Mouse (Mus musculus): ENCODE measurements around the gene Zfp609. TPM values are rescaled to one million over a fixed set of nuclear protein-coding genes. Genes with fewer than 3 reads are reported as not detected.
"Not testable (repeated sequence)": the region's sequence is repeated elsewhere in the genome, so short reads cannot be mapped to it uniquely, and the experiment has no call there.

Gene Zfp609
- total RNA-seq, 1 experiment from 2014 or later: 11.9 TPM

DNA sequence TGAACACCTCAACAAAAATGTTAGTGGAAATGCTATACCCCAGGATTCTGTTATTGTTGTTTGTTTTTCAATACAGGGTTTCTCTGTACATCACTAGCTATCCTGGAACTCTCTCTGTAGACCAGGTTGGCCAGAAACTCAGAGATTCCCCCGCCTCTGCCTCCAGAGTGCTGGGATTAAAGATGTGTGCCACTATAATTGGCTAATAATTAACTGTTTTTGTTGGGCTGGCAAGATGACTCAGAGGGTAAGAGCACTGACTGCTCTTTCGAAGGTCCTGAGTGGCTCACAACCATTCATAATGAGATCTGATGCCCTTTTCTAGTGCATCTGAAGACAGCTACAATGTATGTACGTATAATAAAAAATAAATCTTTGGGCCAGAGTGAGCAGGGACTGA, 92.4 kb downstream of the Zfp609 start:
- ATAC-seq (replicated peaks; ENCODE audit: low read depth, poor library complexity, severe bottlenecking): no peak

GRCm38 (mm10) chr9:65728588-65728987, 98.8 kb downstream of the Zfp609 start:
- ATAC-seq (replicated peaks; ENCODE audit: low read depth, poor library complexity, severe bottlenecking): no peak

- ATAC-seq (replicated peaks; ENCODE audit: low read depth, poor library complexity, severe bottlenecking): no peak
These were observed 99.9 kb downstream of the Zfp609 start for GRCm38 (mm10) chr9:65727491-65727890.

- ATAC-seq (replicated peaks; ENCODE audit: low read depth, poor library complexity, severe bottlenecking): no peak
These were observed 100.9 kb downstream of the Zfp609 start for GRCm38 (mm10) chr9:65726431-65726830.

- no peak for ATAC-seq (replicated peaks; ENCODE audit: low read depth, poor library complexity, severe bottlenecking)
These were observed 102.1 kb downstream of the Zfp609 start for GRCm38 (mm10) chr9:65725291-65725622.

DNA sequence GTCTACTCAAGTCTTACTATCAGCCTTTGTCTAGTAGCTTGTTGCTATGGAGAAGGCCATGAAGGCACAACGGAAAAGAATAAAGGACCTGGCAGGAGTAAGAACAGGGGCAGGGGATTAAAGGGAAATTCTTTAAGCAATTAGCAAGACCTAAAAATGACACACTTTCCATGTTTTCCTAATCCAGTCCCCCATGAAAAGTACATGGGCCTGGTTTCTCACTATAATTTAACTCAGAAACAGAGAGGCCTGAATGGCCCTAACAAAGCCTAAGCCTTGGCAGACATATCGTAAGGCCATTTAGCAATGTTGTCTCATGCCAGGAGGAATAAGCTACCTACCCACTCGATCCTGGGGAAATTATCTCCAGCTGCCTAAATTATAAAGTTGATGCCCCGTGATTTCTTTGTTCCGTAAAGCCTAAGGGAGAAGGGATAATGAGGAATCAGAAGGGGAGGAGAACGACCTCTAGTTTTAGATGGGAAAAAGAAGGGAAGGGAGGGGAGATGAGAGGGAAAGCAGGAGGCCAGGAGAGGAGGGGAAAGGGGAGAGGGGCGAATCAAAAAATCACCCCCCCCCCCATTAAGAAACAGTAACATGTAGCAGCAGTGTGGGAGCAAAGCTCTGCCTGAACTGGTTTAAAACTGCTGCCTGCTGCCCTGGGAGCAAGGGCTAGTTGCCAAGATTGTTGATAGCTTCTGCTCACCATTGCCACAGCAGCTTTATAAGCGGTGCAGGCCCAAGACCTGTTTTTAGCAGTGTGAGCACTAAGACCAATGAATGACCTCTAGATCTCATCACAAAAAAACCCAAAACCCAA, 102.7 kb downstream of the Zfp609 start:
- ATAC-seq (replicated peaks; ENCODE audit: low read depth, poor library complexity, severe bottlenecking): no peak

- no peak for ATAC-seq (replicated peaks; ENCODE audit: low read depth, poor library complexity, severe bottlenecking)
These were observed 106.2 kb downstream of the Zfp609 start for GRCm38 (mm10) chr9:65721161-65721566.

DNA sequence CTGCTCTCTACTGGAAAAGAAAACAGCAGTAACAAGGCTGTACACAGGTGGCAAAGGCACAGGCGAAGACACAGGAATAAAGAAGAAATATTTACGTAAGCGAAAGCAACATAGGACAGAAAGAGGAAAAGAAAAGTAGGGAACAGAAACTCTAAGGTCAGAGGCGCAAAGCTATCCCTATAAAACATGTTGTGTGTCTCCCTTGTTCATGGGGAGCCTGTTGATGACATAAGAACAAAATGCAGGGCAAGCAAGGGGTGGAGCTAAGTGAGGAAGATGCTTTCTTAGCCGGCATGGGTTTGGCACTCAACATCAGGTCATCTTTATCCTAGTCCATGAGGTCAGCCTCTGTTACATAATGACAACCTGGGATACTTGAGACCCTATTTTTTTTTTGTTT, 109.2 kb downstream of the Zfp609 start:
- no peak for ATAC-seq (replicated peaks; ENCODE audit: low read depth, poor library complexity, severe bottlenecking)

GRCm38 (mm10) chr9:65703926-65704595, 123.3 kb downstream of the Zfp609 start:
- ATAC-seq (replicated peaks; ENCODE audit: low read depth, poor library complexity, severe bottlenecking): no peak

DNA sequence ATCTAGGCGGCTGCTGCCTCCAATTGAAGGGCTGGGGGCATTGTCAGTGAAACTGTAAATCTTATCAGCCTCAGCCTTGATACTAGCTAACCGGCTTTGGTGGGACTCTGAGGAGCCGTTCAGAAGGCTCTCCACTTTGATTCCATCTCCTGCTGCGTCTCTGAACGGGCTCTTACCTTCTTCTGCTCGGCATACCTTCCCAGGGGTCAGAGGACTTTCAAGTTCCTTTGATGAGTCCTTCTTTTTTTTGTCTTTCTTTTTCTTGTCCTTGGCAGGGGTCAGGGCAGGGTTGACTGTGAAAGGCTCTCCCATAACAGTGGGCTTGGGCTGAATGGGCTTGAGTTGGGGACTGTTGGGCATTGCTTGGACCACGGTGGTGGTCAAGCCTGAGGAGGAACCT, 124.1 kb downstream of the Zfp609 start:
- no peak for ATAC-seq (replicated peaks; ENCODE audit: low read depth, poor library complexity, severe bottlenecking)

GRCm38 (mm10) chr9:65702286-65702685, 125.1 kb downstream of the Zfp609 start:
- ATAC-seq (replicated peaks; ENCODE audit: low read depth, poor library complexity, severe bottlenecking): no peak

- no peak for ATAC-seq (replicated peaks; ENCODE audit: low read depth, poor library complexity, severe bottlenecking)
These were observed 126.9 kb downstream of the Zfp609 start for GRCm38 (mm10) chr9:65700504-65700903.

DNA sequence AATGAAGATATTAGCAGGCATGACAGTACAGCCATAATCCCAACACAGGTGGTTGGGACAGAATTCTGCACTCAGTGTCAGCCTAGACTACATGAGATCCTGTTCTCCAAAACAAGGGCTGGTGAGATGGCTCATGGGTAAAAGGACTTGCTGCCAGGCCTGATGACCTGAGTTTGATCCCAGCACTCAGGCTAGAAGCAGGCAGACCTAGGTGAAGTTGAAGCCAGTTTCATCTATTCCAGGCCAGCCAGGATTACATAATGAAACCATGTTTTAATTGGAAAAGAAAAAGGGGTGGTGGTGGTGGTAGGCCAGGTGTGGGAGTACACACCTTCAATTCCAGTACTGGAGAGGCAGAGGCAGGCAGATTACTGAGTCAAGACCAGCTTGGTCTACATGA, 129.4 kb downstream of the Zfp609 start:
- ATAC-seq (replicated peaks; ENCODE audit: low read depth, poor library complexity, severe bottlenecking): no peak

GRCm38 (mm10) chr9:65697356-65697755, 130.0 kb downstream of the Zfp609 start:
- no peak for ATAC-seq (replicated peaks; ENCODE audit: low read depth, poor library complexity, severe bottlenecking)

- no peak for ATAC-seq (replicated peaks; ENCODE audit: low read depth, poor library complexity, severe bottlenecking)
These were observed 131.0 kb downstream of the Zfp609 start for GRCm38 (mm10) chr9:65696337-65696736.

GRCm38 (mm10) chr9:65695646-65696045, 131.7 kb downstream of the Zfp609 start:
- peak; percentile 40; the same call in 1 of the 2 replicates for ATAC-seq (replicated peaks; ENCODE audit: low read depth, poor library complexity, severe bottlenecking)

- ATAC-seq (replicated peaks; ENCODE audit: low read depth, poor library complexity, severe bottlenecking): peak; percentile 86
These were observed 134.3 kb downstream of the Zfp609 start for GRCm38 (mm10) chr9:65692959-65693603.

DNA sequence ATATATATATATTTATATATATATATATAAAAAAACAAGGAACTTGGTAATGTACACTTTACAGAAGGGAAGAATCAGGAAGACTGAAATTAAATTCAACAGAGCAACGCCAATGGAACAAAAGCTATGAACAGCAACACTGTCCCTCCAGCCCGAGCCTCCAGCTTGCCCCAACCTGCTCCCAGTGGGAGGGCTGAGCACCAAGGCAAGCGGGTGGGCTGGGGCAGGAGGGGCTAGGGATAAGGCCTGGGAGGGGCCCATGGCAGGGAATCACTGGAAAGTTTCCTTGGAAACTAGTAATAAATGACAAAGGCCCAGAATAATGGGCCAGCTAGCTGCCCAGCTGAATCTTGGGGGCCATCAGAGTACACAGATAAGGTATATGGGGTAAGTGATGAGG, 134.9 kb downstream of the Zfp609 start:
- no peak for ATAC-seq (replicated peaks; ENCODE audit: low read depth, poor library complexity, severe bottlenecking)

- not testable (repeated sequence) for ATAC-seq (replicated peaks; ENCODE audit: low read depth, poor library complexity, severe bottlenecking)
These were observed 137.5 kb downstream of the Zfp609 start for GRCm38 (mm10) chr9:65689869-65690268.

GRCm38 (mm10) chr9:65684704-65685103, 142.7 kb downstream of the Zfp609 start:
- ATAC-seq (replicated peaks; ENCODE audit: low read depth, poor library complexity, severe bottlenecking): no peak

DNA sequence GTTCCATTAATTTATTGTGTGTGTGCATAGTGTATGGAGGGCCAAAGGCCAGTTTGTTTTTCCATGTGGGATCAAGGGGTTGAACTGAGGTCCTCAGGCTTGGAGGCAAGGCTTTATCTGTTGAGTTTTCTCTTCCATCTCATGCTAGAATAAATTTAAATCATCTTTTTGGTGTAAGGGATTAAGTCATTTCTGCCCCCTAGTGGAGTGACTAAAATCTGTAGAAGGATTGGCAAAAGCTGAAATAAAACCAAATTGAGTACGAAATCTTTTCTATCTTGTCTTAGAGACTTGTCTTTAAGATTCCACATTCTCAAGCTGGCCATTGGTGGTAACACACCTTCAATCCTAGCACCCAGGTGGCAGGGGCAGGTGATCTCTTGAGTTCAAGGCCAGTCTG, 144.4 kb downstream of the Zfp609 start:
- no peak for ATAC-seq (replicated peaks; ENCODE audit: low read depth, poor library complexity, severe bottlenecking)

Data from common myeloid progenitor, adult 5-6 weeks (primary cell).